Mouse (Mus musculus) gastrocnemius, adult 2 months (tissue): ENCODE measurements around the gene Iqch. TPM values are rescaled to one million over a fixed set of nuclear protein-coding genes. Genes with fewer than 3 reads are reported as not detected.

Experiments
- DNase-seq: peaks from one replicate; pipeline ENCODE4 v3.0.0; 2022
- H3K27ac ChIP-seq: fragments of 200-600 bp; 2 replicates; pipeline ENCODE4 v1.8.1; 2022; ENCODE audit warnings: mild to moderate bottlenecking
- H3K4me3 ChIP-seq: fragments of 200-600 bp; 2 replicates; pipeline ENCODE4 v1.8.1; 2022; ENCODE audit warnings: mild to moderate bottlenecking, moderate library complexity
- CTCF ChIP-seq: fragments of 200-600 bp; IDR thresholded peaks from 2 replicates; pipeline ENCODE4 v1.8.1; 2022; ENCODE audit warnings: antibody characterized with exemption, mild to moderate bottlenecking, moderate library complexity
- intact Hi-C: fragments of 180-260 bp; cut with DNase I; formaldehyde crosslinking; loops from one replicate; pipeline ENCODE4 v1.15.1; 2025
- total RNA-seq, 2 experiments: library from RNA; stranded (reverse); gene quantifications; 2 replicates each; pipeline ENCODE4 v1.2.3; 2021

The Iqch gene
- total RNA-seq, 2 experiments from 2014 or later, result not detected

- no peak for TF ChIP-seq CTCF
- intact Hi-C loops, result no loop called here
- Histone ChIP-seq H3K4me3 (no peak overlapping the region), H3K27ac (peak overlapping the region; percentile 98; the same call in 1 of the 2 replicates)
- no peak for DNase-seq
Observed at GRCm38 (mm10) chr9:63400176-63400575, 202.1 kb downstream of the Iqch start.

DNA sequence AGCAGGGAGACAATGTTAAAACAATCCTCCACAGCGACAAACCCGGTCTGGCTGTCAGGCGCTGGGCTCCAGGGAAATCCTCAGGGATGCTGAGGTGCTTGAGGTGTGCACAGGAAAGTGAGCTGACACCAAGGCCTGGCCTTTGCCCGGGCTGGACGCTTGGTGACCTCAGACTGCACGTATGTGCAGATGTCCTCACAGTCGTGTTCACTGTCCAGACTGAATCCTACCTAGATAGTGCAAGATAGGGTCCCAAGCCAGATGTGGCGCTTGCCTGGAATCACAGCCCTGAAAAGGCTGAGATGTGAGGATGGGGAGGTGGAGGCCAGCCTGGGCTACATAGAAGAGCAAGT is 202.9 kb downstream of the Iqch start:
- intact Hi-C loops, result loop anchor here (1.0 to 5.0 kb wide), 3 partner anchors 22 to 267 kb away; partner anchors contain the start of gene Map2k5
- no peak for DNase-seq
- Histone ChIP-seq H3K27ac (peak overlapping the region; percentile 98), H3K4me3 (peak overlapping the region; percentile 79)
- TF ChIP-seq CTCF, result no peak

DNA sequence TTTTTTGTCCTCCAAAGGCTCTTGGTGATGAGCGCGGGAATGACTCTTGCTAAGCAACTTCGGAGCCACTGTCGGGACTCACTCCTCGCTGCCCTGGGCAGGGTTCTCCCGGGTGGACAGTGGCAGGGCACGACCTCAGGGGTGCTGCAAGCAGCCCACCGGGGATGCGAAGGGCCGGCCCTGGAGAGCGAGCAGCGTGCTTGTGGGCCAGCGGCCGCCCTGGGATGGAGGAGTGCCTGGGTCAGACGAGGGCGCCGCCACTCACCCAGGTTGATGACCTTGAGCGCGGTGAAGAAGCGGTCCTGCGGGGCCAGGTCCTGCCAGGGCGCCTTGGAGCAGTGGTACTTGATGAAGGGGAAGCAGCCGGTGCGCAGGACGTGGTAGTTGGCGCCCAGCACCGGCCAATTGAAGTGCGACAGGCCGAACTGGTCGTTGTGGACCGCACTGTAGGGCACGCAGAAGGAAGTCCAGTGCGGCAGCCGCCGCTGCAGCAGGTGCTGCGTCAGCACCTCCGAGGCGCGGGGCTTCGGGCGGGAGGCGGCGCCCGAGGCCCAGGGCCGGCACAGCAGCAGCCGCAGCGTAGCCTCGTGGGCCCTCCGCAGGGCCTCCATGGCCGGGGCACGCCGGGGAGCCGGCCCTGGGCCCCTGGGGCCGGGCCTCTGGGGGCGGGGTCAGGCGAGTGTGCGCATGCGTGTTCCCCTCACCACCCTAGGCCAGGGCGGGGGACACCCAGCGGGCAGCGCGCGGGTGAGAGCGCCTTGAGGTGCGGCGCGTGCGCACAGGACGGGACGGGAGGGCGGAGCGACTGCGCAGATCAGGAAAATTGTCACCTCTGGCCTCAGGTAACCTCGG is 203.5 kb downstream of the Iqch start, which contains the start of gene 2300009A05Rik:
Gene 2300009A05Rik (minus strand): TSS at position 636 of the 852 bp plus-strand sequence.
- intact Hi-C loops, result loop anchor here (1.0 to 5.0 kb wide), 3 partner anchors 22 to 267 kb away; partner anchors contain the start of gene Map2k5
- DNase-seq, result peak; percentile 99

DNA sequence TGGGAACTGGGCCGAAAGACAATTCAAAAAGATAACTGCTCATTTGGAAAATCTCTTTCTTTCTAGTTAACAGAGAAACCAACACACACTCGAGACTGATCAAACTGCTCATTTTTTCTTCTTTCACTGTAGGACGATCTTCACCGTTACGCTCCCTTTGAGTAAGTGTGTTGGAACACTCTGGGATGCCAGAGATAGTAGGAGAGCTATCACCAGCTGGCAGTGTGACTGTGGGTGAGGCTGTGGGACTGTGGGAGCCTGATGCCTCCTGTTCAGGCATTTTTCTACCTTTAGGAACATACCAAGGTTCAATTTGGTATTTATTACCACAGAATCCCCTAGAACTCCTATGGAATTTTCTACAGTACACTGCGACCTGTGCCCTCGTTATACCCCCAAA is 206.7 kb downstream of the Iqch start:
- Histone ChIP-seq H3K4me3 (no peak overlapping the region), H3K27ac (no peak overlapping the region)
- no peak for TF ChIP-seq CTCF
- no peak for DNase-seq
- intact Hi-C loops, result loop anchor here (5.0 kb wide), 2 partner anchors 83 to 263 kb away; no protein-coding TSS in a partner anchor

More for the DNA sequence above, 203.5 kb downstream of the Iqch start, which contains the start of gene 2300009A05Rik:
- Histone ChIP-seq H3K4me3 (peak within 1 kb of the TSS; percentile 79), H3K27ac (peak within 1 kb of the TSS; percentile 98)
- TF ChIP-seq CTCF, result peak; percentile 12; the same call in 1 of the 2 replicates

DNA sequence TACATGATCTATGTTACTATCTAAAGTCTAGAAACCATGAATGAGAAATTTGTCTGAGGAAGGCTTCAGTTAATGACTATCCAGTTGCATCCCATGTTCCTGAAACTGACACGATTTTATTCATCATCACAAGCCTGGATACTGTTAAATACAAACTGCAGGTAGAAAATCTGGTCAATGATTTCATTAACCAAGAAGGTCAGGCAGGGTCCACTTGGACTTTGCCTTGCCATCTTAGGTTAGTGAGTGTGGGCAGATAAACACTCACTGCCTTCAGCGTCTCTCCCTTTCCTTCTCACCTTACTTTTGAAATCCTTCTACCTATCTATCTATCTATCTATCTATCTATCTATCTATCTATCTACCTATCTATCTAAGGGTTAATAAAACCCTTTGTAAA is 211.0 kb downstream of the Iqch start:
- H3K4me3 ChIP-seq, result no peak overlapping the region
- intact Hi-C loops, result no loop called here
- no peak overlapping the region for H3K27ac ChIP-seq
- DNase-seq, result no peak
- no peak for TF ChIP-seq CTCF

- no peak overlapping the region for H3K4me3 ChIP-seq
- H3K27ac ChIP-seq, result no peak overlapping the region
- intact Hi-C loops, result no loop called here
- DNase-seq, result no peak
- no peak for TF ChIP-seq CTCF
Observed at GRCm38 (mm10) chr9:63382761-63383160, 219.5 kb downstream of the Iqch start.

DNA sequence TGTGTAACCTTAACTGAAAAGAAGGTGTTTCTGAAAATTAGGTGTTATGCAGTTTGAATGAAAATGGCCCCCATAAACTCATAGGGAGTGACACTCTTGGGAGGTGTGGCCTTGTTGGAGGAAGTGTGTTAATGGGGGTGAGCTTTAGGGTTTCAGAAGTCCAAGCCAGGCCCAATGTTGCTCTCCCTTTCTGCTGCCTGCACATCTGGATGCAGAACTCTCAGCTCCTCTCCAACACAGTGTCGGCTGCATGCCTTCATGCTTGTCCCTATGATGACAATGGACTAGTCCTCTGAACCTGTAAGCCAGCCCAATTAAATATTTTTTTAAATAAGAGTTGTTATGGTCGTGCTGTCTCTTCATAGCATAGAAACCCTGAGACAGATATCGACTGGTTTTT is 222.0 kb downstream of the Iqch start:
- intact Hi-C loops, result no loop called here
- no peak for TF ChIP-seq CTCF
- no peak for DNase-seq
- Histone ChIP-seq H3K4me3 (no peak overlapping the region), H3K27ac (no peak overlapping the region)

GRCm38 (mm10) chr9:63378174-63378573 is 224.1 kb downstream of the Iqch start:
- no peak for TF ChIP-seq CTCF

GRCm38 (mm10) chr9:63377270-63378142 is 224.8 kb downstream of the Iqch start, which contains the start of gene Map2k5:
Gene Map2k5, minus strand, starts transcription at chr9:63377902.
- intact Hi-C loops, result loop anchor here (1.0 kb wide), 1 partner anchor 22 kb away; the partner anchor contains the start of gene 2300009A05Rik
- peak; percentile 94 for DNase-seq
- Histone ChIP-seq H3K4me3 (peak within 1 kb of the TSS; percentile 96), H3K27ac (peak within 1 kb of the TSS; percentile 97)
- TF ChIP-seq CTCF, result no peak

More at GRCm38 (mm10) chr9:63378174-63378573, 224.1 kb downstream of the Iqch start:
- peak overlapping the region; percentile 96 for H3K4me3 ChIP-seq
- no peak for DNase-seq
- H3K27ac ChIP-seq, result peak overlapping the region; percentile 97
- intact Hi-C loops, result no loop called here

GRCm38 (mm10) chr9:63373315-63373714 is 229.0 kb downstream of the Iqch start:
- H3K4me3 ChIP-seq, result no peak overlapping the region
- TF ChIP-seq CTCF, result no peak
- DNase-seq, result no peak
- H3K27ac ChIP-seq, result peak overlapping the region; percentile 28; the same call in 1 of the 2 replicates
- intact Hi-C loops, result no loop called here

DNA sequence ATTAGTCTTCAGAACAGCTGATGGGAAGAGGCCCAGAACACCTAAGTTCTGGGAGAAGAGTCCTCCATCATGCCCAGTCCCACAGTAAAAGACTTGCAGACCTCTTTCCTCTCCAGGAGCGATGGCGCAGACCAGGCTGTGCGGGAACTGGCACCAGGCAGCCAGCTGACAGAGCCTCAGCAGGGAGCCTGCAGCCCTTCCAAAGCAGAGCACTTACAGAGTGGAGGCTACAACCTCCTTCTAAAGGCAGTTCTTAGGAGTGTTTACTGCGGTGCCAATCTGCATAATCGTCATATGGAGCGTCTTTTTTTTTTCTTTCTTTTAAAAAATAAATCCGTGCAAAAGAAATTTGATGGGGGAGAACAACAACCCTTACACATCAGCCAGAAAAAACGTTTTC is 229.8 kb downstream of the Iqch start:
- intact Hi-C loops, result no loop called here
- TF ChIP-seq CTCF, result no peak

More for the DNA sequence above, 229.8 kb downstream of the Iqch start:
- Histone ChIP-seq H3K4me3 (no peak overlapping the region), H3K27ac (no peak overlapping the region)
- DNase-seq, result no peak

Other genes starting within 250 kb of the Iqch start
- gene Map2k5, start 224.6 kb downstream of the Iqch start, total RNA-seq, result 10 to 100 TPM; 14.3 to 16.4 TPM
- 10 to 100 TPM; 23.6 to 31.9 TPM for gene 2300009A05Rik, start 203.2 kb downstream of the Iqch start, total RNA-seq
- 10 to 100 TPM; 11.1 to 12.2 TPM for gene Aagab, start 167 bp upstream of the Iqch start, total RNA-seq
- 10 to 100 TPM; 61.7 to 75.3 TPM for gene Smad3, start 155.5 kb upstream of the Iqch start, total RNA-seq